Mouse (Mus musculus) cerebellum, postnatal 14 days (tissue): ENCODE measurements at regions not wholly inside any gene's neighbourhood (a gene's known extent, or its start where the extent isn't known, plus 50 kb on each side); places are given as distances from the start of the nearest gene placed in this dataset.

Experiments used
- DNase-seq, 2 experiments: peaks; one replicate each; pipeline ENCODE4 v3.0.0; 2021; ENCODE audit warnings: mixed read lengths in 2 of 2

DNA sequence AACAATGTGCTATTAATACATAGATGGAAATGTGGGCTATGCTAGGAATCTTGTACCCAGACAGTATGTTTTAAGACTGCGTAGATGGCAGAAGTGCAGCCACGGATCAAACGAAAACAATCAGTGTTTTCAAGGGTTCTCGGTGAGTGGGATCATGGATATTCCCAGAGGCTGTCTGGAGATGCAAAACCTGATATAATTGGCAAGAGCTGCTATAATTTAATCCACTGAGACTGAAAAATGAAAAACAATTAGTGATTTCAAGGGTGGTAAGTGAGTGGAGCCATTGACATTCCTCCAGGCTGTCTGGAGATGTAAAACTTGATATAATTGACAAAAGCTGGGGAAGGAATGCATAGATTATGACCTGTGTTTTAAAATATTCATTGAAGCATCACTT, 545.5 kb upstream of the Api5 start:
- DNase-seq = no peak

DNA sequence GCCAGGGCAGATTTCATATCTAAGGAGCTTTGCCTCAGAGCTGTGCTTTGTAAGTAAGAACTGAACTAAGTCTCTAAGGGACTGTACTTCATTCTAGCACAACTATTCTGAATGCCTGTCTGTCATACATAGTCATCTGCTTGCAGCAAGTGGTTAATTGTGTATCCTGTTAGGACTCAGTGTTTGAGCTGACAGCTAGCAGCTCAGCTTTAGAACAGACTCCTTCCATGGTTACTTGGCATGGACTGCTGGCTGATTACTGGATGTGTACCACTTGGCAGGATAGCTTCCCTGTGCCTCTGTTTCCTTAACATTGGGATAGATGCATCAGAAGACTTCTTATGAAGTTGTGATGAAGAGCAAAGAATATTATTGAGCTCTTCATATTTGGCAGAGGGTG, 525.6 kb upstream of the Api5 start:
- DNase-seq = peak in 1 of 2 experiments; percentile 4

- DNase-seq = no peak
Observed at GRCm38 (mm10) chr2:94945646-94946045, 507.7 kb upstream of the Api5 start.

- DNase-seq = no peak
Observed at GRCm38 (mm10) chr2:94932115-94932514, 494.2 kb upstream of the Api5 start.

GRCm38 (mm10) chr2:94919361-94919760, 481.4 kb upstream of the Api5 start:
- no peak for DNase-seq

DNA sequence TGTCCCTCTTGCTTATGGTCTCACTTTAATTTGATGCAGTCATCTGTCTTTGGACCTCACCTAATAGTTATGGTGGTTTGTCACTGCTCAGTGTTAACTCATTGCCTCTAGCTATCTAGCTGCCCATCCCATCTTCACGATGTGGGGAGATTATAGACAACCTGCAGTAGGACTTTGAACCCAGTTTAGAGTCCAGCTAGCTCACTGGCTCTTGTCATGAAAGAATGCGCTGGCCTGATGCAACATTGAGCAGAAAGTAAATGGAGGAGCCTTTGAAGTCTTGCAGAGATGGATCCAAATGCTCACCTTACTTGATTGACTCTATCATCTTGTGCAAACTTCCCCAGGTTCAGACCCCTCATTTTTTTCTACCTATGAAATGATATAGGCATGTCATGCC, 480.1 kb upstream of the Api5 start:
- no peak for DNase-seq

GRCm38 (mm10) chr2:94901580-94901979, 463.6 kb upstream of the Api5 start:
- no peak for DNase-seq
